Mouse (Mus musculus) heart, adult 2 months (tissue): Measurements from ENCODE around the gene Atrnl1.

ENCODE experiments used
- CTCF ChIP-seq: fragments of 200-600 bp; IDR thresholded peaks from 2 replicates; pipeline ENCODE4 v1.8.1; 2022; ENCODE audit warnings: antibody characterized with exemption, mild to moderate bottlenecking, moderate library complexity
- EP300 ChIP-seq: fragments of 200-500 bp; IDR thresholded peaks from 2 replicates; pipeline ENCODE4 v1.6.1; 2011; ENCODE audit warnings: low read depth, low read length, control low read depth; ENCODE audit not compliant: insufficient read depth
- POLR2A ChIP-seq: fragments of 200-500 bp; IDR thresholded peaks from 2 replicates; pipeline ENCODE4 v1.6.1; 2011; ENCODE audit warnings: mild to moderate bottlenecking, low read depth, low read length, control low read depth; ENCODE audit not compliant: insufficient read depth

GRCm38 (mm10) chr19:57954131-57954530 is 343.3 kb downstream of the Atrnl1 start:
- TF ChIP-seq POLR2A (no peak), CTCF (no peak), EP300 (no peak)
